Mouse (Mus musculus) testis, adult 2 months (tissue): Measurements from ENCODE around the gene Pitpnc1.

Experiments used
- CTCF ChIP-seq: fragments of 200-500 bp; IDR thresholded peaks from 2 replicates; pipeline ENCODE4 v1.5.1; 2012; ENCODE audit warnings: low read depth, mild to moderate bottlenecking, inconsistent platforms, low read length, moderate library complexity; ENCODE audit not compliant: control insufficient read depth, insufficient read depth, insufficient replicate concordance
- POLR2A ChIP-seq: fragments of 200-500 bp; IDR thresholded peaks from 2 replicates; pipeline ENCODE4 v1.6.1; 2012; ENCODE audit warnings: low read depth, mild to moderate bottlenecking, inconsistent platforms, low read length, moderate library complexity; ENCODE audit not compliant: control insufficient read depth

GRCm38 (mm10) chr11:107473137-107473820 is 2.8 kb upstream of the Pitpnc1 start:
- no peak for TF ChIP-seq POLR2A
- peak; percentile 53; the same call in 1 of the 2 replicates for TF ChIP-seq CTCF
